Mouse (Mus musculus): ENCODE measurements at regions not wholly inside any gene's neighbourhood (a gene's known extent, or its start where the extent isn't known, plus 50 kb on each side); places are given as distances from the start of the nearest gene placed in this dataset.

DNA sequence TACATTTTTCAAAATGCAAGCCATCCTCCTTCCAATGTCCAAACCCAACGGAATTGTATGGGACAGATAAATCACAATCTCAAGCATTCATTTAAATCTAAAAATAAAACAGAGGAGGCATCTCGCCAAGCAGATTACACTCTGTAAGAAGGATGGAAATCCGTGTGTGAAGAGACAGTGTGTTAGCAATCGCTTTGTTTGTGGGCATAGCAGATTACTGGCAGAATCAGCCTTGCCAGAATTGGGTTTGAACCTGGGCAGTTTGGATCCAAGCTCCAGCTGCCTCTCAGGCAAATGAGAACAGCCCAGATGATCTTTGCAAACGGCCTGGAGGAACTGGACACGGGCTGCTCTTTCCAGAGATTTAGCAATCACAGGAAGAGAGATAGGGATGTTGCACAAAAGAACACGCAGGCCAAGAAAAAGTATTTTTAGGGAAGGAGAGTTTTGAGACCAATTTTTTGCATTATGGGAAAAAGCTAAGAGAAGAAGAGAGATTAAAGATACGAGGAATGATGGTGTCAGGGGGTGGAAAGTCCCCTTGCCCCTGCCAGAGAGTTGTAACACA lies 2310.1 kb upstream of the Gm7489 start:
- CTCF ChIA-PET = no interaction called here

DNA sequence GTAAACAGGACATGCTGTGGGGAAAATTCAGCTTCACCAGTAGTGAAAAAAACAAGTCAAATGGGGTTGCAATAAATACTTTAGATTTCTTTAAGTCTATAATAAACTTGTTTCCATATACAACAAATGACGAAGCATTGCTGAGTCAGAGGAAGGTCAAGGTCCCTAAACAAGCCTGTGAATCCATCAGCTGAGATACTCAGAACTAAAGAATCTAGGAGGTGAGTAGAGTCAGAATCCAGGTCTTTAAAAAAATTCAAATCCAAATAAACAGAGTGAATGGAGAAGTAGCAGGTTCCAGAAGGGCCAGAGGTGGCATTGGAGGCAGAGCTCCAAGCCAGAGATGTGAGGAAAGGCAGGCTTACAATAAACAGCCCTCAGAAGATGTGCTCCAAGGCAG lies 2301.1 kb upstream of the Gm7489 start:
- CTCF ChIA-PET = no interaction called here

DNA sequence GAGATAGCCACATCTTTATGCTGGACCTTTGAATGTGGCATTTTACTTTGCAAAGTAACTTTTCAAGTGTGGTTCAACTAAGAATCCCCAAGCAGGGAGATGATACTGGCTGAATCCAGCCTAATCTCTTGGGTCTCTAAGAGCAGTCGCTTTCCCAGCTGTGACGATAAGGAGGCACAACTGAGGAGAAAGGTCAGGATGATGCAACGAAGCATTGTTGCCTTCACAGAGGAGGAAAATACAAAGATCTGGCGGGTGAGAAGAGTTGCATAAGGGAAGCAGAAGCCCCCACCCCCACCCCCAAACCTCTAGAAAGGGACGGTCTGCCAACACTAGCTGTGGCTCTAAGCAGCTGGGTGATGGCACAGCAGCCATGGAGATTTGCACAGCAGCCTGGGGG lies 2298.6 kb upstream of the Gm7489 start:
- CTCF ChIA-PET = no interaction called here

DNA sequence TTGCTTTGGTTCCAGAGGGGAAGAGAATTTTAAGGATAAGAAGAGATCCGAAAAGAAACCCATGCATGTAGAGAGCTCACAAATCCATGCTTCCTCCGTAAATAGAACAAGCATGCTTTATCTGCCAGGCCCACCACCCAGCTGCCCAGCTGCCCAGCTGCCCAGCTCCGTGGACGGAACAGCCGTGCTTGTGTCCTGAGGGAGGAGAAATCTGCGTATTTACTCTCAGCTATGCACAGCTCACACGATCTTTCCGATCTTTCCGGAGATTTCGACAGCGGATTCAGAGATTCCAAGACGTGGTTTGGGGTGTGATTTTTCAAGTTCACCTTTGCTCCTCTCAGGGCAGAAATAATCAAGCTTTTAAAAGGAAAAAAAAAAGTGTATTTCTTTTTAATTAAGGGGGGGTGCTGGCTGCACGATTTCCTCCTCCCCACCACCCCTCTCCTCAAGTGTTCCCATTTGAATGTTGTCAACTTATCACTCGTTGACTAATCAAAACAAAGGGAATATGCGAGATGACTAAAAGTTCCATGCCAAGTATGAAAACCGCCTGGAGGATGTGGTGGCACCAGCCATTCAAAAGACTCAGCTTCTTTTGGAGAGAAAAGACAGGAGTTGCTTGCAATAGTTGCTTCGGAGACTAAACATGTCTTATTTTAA lies 2293.2 kb upstream of the Gm7489 start:
- CTCF ChIA-PET = interaction anchor here (0.7 kb wide), 1 partner anchor 334 kb away, joined by 8 read pairs; no protein-coding TSS in a partner anchor

DNA sequence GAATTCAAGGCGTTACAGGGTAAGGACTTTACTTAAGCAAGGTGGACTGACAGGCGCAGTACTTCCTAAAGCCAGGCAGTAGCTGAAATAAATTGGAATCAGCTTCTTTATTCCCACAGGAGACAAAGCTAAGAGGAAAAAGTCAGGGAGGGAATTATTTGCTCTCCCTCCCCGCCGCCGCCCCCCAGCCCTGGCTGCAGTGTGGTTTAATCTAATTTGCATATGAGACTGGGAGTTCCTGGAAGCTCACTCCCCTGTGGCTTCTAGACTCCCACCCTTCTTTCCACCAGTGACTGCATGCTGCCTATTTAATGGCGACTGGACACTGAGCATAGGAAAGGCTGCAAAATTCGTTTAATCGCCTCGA lies 2292.7 kb upstream of the Gm7489 start:
- CTCF ChIA-PET = no interaction called here

DNA sequence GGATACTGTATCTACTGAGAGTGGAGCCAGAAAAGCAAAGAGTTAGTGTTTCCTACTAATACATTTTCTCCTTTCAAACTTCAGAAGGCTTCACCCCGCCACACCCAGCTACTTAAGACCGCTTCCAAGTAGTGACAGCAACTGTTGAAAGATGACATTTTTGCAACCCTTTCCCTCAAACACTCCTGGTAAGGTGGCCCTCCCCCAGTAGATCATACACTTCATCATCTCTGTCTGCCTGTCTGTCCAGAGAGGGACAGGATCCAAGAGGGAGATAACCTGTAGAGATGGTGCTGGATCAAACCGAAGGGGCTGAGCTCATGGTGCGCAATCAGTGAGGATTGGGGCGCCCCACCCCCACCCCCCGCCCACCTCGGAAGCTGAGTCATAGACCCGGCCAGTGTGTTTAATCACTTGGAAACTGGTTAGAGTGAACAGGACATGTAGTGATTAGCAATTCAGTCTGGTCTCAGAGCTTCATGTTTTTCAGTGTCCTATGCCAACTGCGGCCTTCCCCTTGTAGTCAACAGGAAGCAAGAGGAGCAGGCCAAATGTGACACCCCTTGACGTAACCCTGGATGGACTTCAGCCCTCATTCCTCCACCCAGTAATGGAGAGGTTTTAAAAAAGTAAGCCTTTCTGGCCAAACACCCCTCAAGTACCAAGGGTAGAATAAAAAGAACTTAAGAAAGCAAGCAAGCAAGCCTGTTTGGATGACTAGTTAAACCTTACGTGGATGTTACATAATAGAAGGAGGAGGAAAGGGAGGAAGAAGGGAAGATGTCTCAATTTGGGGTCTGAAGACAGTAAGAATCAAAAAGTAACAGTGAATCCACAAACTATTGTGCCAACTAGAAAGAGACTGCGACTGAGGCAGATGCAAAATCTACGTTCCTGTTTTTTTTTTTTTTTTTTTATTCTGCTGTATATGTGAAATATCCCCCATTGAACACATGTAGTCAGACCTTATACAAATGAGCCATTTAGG lies 2291.9 kb upstream of the Gm7489 start:
- CTCF ChIA-PET = no interaction called here

DNA sequence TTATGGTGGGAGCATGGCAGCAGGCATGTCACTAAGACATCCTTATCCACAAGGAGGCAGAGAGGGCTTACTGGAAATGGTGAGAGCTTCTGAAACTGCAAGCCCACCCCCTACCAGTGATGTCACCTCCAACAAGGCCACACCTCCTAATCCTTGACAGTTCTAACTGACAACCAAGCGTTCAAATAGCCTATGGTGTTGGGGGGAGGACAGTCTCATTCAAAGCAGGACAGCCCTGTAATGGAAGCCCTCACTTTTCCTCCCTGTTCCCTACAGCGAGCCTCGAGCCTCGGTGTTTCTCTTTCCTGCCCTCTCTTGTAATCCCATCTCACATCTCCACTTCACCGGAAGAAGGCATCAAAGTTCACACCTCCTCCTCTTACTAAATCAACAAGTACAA lies 2290.6 kb upstream of the Gm7489 start:
- CTCF ChIA-PET = no interaction called here

DNA sequence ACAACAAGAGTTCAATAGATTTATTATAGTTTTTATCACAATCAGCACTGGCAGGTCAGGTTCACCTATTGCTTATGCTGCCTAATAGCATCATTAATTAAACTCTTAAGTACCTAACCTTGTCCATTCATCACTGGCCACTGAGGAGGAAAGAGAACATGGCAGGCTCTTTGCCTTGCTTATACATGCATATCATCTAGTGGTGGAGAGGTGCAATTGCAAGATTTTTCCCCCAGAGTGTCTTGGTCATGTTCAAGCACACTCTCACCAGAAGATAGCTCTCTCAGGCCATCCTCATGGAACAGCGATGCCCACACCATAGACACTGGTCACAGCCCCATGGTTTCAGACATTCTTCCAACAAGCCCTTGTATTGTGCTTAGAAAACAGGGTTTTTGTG lies 2289.1 kb upstream of the Gm7489 start:
- CTCF ChIA-PET = no interaction called here

DNA sequence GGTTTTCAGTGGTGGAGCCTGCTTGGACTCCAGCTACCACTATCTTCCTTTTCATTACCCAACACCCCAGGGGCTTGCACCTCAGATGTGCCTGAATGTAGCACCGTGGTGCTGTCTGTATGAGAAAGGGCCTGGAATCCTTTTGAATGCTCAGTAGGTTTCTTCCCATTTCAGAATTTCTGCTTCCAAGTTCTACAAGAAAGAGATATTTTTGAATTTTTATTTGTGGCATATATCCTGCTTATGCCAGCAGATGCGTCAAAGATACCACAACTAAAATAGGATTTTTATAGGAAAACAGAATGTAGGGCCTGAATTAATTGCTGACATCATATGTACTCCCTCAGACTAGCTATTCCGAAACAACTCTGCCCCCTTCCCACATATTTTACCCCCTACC lies 2286.9 kb upstream of the Gm7489 start:
- CTCF ChIA-PET = no interaction called here

DNA sequence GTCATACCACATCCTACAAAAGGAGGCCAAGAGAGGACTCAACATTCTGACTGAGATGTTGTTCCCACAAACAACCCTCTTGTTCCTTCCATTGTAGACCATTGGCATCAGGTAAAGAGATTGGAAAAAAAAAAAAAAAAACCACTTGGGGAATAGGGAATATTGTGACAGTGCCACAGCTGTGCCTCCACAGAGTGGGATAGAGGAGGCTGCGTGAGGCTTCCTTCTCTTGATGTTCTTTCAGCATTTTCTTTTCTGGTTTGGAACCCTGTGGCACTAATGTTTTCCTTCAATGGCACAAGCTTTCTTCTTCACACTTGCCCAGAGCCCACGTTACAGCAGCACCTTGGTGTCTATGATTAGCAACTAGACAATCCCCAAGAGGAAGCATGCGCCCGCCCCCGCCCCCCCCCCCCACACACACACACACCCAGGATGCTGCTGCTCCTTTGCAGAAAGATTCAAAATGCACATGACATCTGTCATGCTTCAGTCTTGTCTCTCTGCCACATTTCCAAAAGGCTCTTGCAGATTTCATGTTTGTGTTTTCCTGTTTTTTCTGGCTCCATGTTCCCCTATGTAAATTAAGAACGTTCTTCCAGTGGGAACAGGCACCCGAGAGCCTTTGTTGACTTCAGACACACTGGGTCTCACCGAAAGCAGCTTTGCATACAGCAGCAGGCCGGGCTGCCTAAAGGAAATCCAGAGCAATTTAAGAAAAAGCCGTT lies 2283.4 kb upstream of the Gm7489 start:
- CTCF ChIA-PET = no interaction called here

DNA sequence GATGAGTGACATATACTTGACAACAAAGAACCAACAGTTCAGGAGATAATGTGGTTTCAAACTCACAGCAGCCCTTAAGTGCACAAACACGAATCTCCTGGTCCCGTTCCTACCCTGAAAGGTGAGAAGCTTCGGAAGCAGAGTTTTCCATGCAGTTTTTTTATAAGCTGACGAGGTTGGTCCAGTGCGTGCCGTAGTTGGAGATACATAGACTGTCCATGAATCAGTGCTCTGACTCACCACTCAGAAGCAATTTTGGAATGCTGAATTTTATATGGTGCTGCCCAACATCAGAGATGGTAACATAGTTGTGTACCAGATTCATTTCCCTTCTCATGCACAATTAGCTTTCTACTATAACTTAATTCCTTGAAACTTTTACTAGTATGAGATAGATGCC lies 2263.3 kb upstream of the Gm7489 start:
- CTCF ChIA-PET = no interaction called here

DNA sequence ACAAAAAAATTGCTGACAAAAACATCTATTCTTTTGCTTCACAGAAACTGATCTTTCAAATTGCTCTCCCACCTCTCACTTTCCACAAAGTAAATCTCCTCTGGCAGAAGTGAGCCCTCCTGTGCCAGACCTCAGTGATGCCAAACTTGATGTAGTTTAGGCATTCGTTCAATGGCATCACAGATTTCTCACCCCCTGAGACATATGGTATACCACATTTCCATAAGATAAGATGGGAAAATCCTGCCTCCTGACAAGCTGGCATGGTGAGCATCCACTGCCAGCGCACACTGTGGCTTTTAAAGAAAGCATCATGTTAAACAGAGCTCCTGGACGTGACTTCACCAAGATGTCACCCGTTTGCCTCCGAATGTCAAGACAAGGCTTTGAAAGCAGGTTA lies 2257.2 kb upstream of the Gm7489 start:
- CTCF ChIA-PET = no interaction called here

DNA sequence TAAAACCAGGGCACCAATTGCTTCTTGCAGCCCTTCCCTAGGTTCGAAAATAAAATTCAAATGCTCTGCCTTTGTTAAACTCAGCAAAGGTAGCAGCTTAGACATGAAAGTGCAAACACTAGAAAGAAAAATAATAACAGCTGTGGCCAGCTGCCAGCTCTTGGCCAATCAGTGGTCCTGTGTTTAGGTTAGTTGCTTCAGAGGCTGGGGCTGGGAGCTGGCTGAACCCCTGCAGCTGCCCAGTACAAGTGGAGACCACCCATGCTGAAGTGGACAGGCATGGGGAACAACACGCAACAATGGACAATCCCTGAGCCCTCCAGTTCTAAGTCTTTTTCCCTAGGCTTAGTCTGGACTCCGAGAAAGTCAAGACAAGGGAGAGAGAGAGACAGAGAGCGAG lies 2256.2 kb upstream of the Gm7489 start:
- CTCF ChIA-PET = no interaction called here

DNA sequence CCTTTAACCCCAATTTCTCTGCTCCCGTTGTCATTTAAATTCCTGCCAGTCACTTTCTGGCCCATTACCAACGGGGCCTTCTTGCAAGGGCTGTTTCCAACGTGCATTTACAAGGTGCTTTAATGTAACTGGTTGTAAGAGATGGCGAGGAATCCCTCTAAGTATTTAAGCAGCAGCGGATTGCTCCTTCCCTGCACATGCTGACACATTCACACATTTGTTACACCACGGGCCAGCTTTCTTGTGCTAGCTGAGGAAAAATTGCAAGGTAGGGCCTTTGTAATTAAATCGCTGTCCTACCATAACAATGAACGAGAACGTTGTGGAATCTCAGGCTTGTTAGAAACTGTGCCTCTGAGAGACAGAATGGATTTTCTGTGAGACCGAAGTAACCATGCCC lies 2252.8 kb upstream of the Gm7489 start:
- CTCF ChIA-PET = no interaction called here

DNA sequence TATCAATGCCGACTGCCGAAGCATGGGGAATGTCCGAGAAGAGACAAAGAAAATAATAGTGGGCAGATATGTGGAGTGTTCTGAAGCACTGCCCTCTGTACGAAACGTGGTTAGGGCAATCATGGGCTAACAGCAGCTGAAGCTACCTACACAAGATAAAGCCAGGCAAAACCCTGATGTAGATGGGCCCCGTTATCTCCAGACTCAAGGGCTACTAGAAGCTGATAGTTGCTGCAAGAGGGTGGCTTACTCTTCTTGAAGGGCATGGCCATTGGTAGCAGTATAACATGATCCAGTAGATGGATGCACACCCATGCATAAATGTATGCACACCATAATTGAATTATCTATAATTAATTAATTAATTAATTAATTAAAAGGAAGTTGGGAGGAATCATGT lies 2251.6 kb upstream of the Gm7489 start:
- CTCF ChIA-PET = no interaction called here

DNA sequence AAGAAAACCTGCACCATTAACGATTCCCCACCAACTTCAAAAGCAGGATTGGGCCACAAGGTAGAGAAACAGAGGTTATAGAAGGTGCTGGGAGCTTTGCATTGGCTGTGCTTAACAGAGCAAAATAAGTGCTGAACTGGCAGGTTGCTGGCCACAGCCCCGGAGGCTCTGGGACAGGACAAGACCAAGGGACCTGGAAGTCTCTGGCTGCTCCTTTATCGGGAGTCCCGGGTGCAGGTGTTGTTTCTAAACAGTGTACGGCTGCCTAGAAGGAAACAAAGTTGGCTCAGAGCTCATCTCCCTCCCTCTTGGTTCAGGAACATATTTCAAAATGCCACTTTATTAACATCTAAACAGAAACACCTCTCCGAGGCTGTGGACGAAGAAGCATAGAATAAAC lies 2250.0 kb upstream of the Gm7489 start:
- CTCF ChIA-PET = no interaction called here

DNA sequence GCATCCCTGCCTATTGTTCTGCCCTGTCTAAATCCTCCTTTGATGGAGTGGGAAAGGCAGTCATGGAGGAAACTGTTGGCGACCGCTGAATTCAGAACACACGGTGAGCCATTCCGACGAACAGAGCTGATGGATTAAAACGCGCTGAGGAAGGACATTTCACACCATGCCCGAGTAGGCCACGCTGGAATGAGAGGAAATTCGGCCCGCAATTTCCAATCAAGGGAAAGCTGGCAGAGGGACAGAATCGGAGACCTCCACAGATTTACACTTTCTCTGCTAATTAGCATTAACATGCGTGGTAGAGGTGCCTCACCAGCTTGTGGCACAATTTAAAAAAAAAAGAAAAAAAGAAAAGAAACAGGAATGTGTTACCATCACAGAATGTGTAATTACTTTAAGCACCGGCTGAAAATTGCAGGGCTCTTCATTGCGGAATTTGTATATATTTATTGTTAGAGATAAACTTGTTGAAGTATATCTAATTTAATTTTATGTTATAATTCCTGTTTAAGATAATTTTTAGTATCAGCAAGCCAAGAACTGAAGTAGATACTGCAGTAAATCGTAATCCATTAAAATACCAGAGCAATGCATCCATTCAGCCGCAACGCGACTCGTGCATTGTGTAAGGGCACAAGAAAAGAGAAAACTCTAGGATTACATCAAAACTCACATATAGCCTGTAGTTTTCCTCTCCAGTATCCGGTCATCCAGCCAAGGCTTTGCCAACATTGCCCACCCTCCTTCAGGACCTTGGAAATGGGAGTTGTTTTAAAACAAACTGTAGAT lies 2249.4 kb upstream of the Gm7489 start:
- CTCF ChIA-PET = no interaction called here

DNA sequence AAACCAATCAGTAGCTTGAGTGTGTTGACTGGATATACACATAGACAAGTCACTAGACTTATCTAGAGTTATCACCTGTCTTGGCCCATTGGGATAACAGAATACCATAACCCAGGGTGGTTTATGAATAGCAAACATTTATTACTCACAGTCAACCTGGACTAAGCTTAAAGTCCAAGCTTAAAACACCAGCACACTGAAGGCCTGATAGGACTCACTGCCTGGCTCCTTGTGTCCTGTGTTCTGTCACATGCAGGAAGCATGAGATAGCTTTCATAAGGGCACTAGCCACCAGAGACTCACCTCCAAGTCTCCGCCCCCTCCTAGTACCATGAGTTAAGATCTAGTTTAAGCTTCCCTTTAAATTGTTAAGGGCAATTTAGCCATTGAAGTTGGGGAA lies 2247.1 kb upstream of the Gm7489 start:
- CTCF ChIA-PET = no interaction called here

DNA sequence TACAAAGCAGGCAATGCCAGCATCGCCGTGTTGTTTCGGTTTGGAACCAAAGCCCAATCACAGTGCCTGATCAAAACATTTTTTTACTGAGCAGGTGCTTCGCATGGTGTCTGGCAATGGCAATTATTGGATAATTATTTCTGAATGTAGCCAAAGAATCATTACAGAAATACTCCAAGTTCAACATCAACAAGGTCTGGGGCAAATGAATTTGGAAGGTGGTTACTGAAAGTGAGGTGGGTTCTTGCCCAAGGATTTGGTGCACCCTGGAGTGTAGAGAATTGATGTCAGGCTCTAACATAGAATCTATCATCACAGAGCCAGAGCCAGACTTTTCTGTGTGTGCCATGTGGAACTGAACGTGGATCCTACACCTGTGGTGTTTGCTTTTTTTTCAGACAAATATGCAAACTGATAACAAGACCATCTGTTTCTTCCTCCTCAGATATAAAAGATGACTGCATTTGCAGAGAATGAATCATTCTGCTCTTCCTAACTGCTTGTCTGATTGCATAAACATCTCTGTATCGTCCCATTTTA lies 2240.9 kb upstream of the Gm7489 start:
- CTCF ChIA-PET = no interaction called here

DNA sequence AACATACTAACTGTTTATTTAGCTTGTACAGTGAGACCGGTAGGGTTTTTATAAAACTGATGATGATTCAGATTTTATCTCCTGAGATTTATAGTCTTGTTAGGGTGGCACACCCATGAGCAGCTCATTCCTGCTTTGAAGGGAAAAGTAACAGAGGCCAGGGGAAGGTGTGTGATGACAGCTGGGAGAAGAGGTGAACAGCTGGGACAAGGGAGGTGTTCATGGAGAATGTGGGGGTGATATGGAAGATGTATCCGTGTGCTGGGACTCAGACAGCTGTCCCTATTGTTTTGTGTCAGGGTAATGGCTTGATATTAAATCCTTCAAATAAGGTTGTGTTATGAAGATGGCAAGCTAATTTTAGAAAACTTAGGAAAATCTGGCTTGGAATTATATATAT lies 2238.4 kb upstream of the Gm7489 start:
- CTCF ChIA-PET = no interaction called here

DNA sequence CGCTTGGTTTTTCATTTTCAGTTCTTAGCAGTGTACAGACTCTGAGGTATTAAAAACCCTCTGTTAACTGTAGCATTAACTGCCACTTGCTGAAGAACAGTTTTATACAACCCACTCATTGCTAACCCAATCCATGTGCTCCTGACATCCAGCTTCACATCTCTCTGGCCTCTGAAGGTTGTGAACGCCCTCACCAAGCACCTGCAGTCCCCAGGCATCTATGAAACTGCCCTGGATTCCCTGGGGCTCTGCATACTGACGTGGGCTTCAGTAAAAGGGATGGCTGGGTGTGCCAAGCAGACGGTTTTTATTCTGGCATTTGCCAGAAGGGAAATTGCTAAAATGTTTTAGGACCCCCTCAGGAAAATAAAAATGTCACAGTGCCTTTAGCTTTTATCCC lies 2232.2 kb upstream of the Gm7489 start:
- CTCF ChIA-PET = interaction anchor here (0.5 kb wide), 1 partner anchor 1169 kb away, joined by 3 read pairs; no protein-coding TSS in a partner anchor

Measured in spleen, embryonic (tissue).